8 mouse cellular contexts compared by ENCODE assay signal in genomic region chr5:64155861-64156550, GRCm38 (mm10). TPM values are rescaled to one million over a fixed set of nuclear protein-coding genes. Genes with fewer than 3 reads are reported as not detected.
DNase-seq lines count a peak whose midpoint lies in the region; TF ChIP-seq lines count a peak whose summit lies in the region.

Gene Tbc1d1 (plus strand): TSS chr5:64156305.

- 65% methylated on average over 11 of the region's 11 CpGs for WGBS in forebrain, embryonic 10.5 days
- WGBS in lung, adult 2 months: 14% methylated on average over 11 of the region's 11 CpGs

- peak; percentile 86 for DNase-seq in A20 (ENCODE audit: low read depth, low spot score)
- DNase-seq in adrenal gland, adult (ENCODE audit: inconsistent age in 2 of 2, low spot score in 1 of 2): peak; percentile 55 to 74
- DNase-seq in forebrain, embryonic 10.5 days (ENCODE audit: extremely low spot score, low spot score): no peak
- DNase-seq in heart, postnatal 14 days: peak; percentile 57 to 58
- peak; percentile 74 to 81 for DNase-seq in kidney, postnatal 4 days
- peak; percentile 10 for DNase-seq in lung, adult 2 months
- DNase-seq in ovary, postnatal 14 days (ENCODE audit: low spot score): peak; percentile 23
- DNase-seq in cerebellum, adult 9-10 months: no peak

- no peak for TF ChIP-seq CTCF in lung, adult 2 months (IDR thresholded peaks at IDR 0.05; ENCODE audit: insufficient read depth, low read length)

- H3K9me3 ChIP-seq in forebrain, embryonic 10.5 days: no peaks in the 10 kb centered on the region

- peaks cover 28% of the 10 kb centered on the region for H3K4me1 ChIP-seq in forebrain, embryonic 10.5 days
- peaks cover 3% of the 10 kb centered on the region; the same call in 1 of the 2 replicates for H3K4me1 ChIP-seq in lung, adult 2 months (ENCODE audit: control insufficient read depth, insufficient read depth, low read length)

- peak; percentile 29; the same call in 1 of the 2 replicates for TF ChIP-seq POLR2A in lung, adult 2 months (IDR thresholded peaks at IDR 0.05; ENCODE audit: borderline replicate concordance, extremely low read depth, low read depth, low read length)

- H3K27me3 ChIP-seq in forebrain, embryonic 10.5 days (ENCODE audit: poor library complexity, severe bottlenecking): peaks cover 43% of the 10 kb centered on the region

- H3K27ac ChIP-seq in forebrain, embryonic 10.5 days: no peak within 1 kb of the TSS

- no peaks in the 10 kb centered on the region for H3K36me3 ChIP-seq in forebrain, embryonic 10.5 days (replicated peaks)

- H3K4me3 ChIP-seq in forebrain, embryonic 10.5 days: no peak within 1 kb of the TSS
- H3K4me3 ChIP-seq in lung, adult 2 months (replicated peaks; ENCODE audit: extremely low read depth, low read depth, low read length): peak within 1 kb of the TSS; percentile 8

- intact Hi-C loops in heart, postnatal 14 days (cut with DNase I): loop anchor here (5.0 kb wide), 1 partner anchor 249 kb away; no protein-coding TSS in a partner anchor

RNA-seq across cellular contexts. Expression of gene Tbc1d1, which starts in this region (rescaled TPM):
- polyA plus RNA-seq in forebrain, embryonic 10.5 days (2016; fragmentation: Nextera tagmentation; extraction: Ambion mirVana): 29.0 and 30.7 TPM in 2 replicates
- 10 to 100 TPM; 16.7 to 21.9 TPM for total RNA-seq in heart, postnatal 14 days (2021)
- polyA plus RNA-seq in lung, adult 2 months (2012; rRNA removed): 12.1 and 18.5 TPM in 2 replicates

Comparison
In these comparisons a context has a peak if more than half of its experiments do, and no peak if none do; other contexts are left out.
1. DNase-seq: peak in A20 (single experiment), adrenal gland, adult (2 of 2), heart, postnatal 14 days (2 of 2), kidney, postnatal 4 days (2 of 2), lung, adult 2 months (single experiment) and ovary, postnatal 14 days (single experiment); none in forebrain, embryonic 10.5 days (single experiment) and cerebellum, adult 9-10 months (single experiment).